Mouse (Mus musculus): ENCODE measurements at regions not wholly inside any gene's neighbourhood (a gene's known extent, or its start where the extent isn't known, plus 50 kb on each side); places are given as distances from the start of the nearest gene placed in this dataset.

DNA sequence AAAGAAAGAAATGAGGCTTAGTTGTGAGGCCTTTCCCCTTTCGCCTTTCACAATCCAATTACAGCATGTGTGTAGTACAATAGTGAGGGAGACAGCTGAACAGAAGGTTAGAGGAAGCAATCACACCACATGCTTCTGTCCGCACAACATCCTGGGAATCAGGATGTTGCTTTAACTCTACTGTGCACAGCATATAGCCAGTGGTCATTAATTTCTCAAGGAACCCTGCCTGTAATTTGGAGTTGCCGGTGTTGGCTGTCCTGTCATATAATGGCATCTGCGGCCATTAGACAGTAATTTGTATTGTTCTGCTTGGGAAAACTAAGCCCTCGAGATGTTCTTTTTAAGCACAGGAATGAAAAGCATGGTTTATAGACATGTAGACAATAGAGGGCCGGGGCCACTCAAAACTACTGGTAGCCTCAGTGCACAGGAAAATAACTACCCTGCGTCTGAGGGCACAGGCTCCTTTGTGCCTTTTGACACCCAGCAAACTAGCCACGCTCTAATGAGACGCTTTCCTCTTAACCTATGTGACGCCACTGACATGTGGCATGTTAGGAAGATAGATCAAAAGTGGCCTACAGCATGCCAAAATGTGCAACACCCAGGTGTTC lies 233.2 kb upstream of the Robo2 start:
- TF ChIP-seq CTCF (IDR thresholded peaks at IDR 0.05; ENCODE audit: low read depth, low read length) = no peak
- no peak for TF ChIP-seq POLR2A (IDR thresholded peaks at IDR 0.05; ENCODE audit: extremely low read depth, insufficient read depth, low read length)

All from liver, adult 2 months (tissue).